Mouse (Mus musculus): ENCODE data around the gene Runx3.

Gene Runx3

DNA sequence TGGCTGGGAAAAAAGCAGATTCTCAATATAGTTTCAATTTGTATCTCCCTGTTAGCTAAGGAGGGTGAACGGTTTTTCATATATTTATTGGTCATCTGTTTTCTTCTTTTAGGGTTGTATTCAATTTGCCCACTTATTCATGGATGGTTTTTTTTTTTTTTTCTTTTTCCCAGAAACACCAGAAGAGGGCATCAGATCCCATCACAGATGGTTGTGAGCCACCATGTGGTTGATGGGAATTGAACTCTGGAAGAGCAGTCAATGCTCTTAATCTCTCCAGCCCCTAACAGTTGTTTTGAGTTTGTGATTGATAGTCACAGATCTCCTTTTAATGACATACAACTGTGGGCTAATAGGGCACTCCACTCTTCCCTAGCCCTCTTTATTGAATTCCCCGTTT lies 89.4 kb downstream of the Runx3 start:
- in situ Hi-C loops (cut with MboI, MseI) = no loop called here

DNA sequence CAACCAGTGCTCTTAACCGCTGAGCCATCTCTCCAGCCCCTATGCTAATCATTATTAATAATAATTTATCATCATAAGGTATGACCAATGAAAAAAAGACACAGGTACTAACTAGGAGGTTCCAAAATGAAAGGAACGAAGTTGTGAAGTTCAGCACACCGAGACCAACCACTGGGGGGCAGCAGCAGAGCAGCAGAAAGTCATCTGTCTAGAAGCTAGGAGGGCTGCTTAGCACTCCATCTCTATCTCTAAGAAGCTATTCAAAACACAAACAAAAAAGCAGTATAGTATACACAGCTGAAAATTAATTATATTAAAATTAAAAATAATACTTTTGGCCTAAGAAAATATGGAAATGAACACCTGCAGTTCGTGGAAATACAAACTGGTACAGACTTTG lies 99.2 kb downstream of the Runx3 start:
- in situ Hi-C loops (cut with MboI, MseI) = loop anchor here (5.0 kb wide), 1 partner anchor 98 kb away; no protein-coding TSS in a partner anchor

DNA sequence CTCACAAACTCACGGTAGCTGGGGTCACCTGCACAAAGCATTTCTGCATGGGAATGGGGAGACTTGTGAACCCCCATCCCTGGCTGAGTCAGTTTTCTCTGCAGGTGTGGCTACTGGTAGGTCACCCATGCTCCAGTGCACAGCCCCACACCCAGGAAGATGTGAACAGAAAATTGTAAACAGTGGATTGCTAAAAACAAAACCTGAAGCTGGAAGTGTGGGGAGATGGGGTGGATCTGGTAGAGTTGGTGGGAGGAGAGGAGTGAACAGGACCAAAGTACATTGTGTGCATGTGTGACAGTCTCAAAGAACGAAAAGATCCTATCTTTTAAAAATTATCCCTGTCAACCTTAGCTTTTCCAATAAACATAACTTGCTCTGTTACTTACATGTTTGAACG lies 100.2 kb downstream of the Runx3 start:
- in situ Hi-C loops (cut with MboI, MseI) = no loop called here

DNA sequence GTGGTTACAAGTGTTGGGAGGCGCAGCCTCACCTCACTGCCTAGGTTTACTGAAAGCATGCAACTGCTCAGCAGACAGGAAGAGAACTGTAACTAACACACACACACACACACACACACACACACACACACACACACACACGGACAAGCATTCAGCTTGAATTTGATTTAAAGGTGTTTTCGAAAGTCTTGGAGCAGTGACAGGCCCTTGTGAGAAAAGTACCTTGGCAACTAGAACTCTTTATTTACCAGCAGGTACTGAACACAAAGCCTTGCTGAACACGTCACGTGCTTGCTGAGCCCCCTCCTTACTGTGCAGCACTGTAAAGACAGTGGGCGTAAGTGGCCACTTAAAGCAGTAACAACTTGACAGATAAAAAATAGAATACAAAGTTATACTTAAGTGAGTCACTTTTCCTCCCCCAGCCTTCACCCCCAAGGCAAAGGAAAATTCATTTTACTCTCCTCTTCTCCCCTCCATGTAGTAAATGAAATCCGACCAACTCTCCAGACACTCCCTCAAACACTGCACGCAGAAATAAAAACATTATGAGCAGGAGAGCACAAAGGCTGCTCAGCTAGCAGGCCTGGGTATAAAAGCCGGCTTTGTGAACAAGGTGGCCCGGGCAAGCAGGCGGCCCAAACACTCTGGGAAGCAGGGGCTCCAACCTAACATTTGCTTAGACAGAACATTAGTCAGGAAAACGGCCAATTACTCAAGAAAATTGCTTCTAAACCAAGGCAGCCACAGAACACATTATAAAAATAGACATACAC lies 101.4 kb downstream of the Runx3 start:
- in situ Hi-C loops (cut with MboI, MseI) = no loop called here

DNA sequence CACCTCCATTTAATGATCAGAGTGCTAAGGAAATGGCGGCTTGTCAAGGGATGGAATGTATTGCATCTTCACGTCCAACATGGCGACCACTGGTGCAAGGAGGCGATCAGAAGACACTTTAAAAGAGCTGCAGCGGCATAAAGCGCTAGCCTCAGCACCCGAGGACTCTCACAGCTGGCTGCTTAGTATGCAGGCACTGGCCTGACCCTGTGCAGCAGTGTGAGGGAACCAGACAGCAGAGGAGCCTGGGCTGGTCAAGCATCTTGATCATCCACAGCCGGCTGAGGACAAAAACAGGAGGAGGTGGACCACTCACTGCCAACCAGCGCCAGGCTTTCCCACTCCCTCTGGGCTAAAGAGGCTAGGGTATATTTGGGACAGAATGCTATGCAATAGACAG lies 103.4 kb downstream of the Runx3 start:
- in situ Hi-C loops (cut with MboI, MseI) = no loop called here

DNA sequence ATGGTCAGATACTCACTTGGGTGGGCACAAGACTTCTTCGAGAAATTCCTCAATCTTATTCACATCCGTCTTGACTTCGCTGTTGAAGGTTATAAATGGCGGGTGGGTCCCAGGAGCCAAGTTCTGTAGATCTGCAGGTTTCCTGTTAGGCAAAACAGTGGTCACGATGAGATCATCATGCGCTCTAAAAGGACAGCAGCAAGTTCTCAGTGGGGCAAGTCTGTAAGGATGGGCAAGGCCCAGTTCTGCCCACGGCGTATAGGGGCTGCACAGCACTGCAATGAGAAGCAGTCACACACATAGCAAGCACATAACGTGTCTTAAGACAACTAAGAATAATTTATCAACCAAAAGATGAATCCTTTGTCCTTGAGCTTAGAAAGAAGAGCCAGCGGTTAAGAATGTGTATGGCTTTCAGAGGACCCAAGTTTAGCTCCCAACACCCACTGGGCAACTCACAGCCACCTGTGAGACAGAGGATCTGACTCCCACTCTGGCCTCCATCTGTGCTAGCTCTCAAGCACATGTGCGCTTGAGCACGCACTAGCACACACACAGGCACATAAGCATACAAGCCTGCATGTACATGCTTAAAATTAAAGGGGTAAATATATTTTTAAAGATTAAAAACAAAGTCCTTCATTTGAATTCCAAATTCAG lies 105.7 kb downstream of the Runx3 start:
- in situ Hi-C loops (cut with MboI, MseI) = no loop called here

Data from T-helper 2 cell (primary cell).